Mouse (Mus musculus) myocyte (in vitro differentiated cells): ENCODE results near the gene Mlxip.

ENCODE experiments used
- E2F4 ChIP-seq: IDR thresholded peaks from one replicate; pipeline ENCODE4 v1.6.1; 2011; ENCODE audit warnings: mild to moderate bottlenecking, control low read depth, moderate library complexity; ENCODE audit not compliant: insufficient read depth
- MAX ChIP-seq: IDR thresholded peaks from one replicate; pipeline ENCODE4 v1.6.1; 2011; ENCODE audit warnings: low read depth, mild to moderate bottlenecking, control low read depth
- MYOD1 ChIP-seq, 3 experiments: IDR thresholded peaks; one replicate each; pipeline ENCODE4 v1.6.1; 2011; ENCODE audit warnings: control low read depth in 2 of 3, low read depth in 2 of 3, mild to moderate bottlenecking in 2 of 3, moderate library complexity in 1 of 3; ENCODE audit not compliant: insufficient read length in 2 of 3, control insufficient read depth in 1 of 3
- MYOG ChIP-seq, 3 experiments: IDR thresholded peaks; one replicate each; pipeline ENCODE4 v1.6.1; 2011; ENCODE audit warnings: control low read depth in 2 of 3, low read depth in 2 of 3, mild to moderate bottlenecking in 2 of 3; ENCODE audit not compliant: insufficient read length in 2 of 3, control insufficient read depth in 1 of 3, insufficient read depth in 1 of 3
- POLR2A ChIP-seq: IDR thresholded peaks from one replicate; pipeline ENCODE4 v1.6.1; 2011; ENCODE audit warnings: low read depth, mild to moderate bottlenecking, control low read depth, moderate library complexity; ENCODE audit not compliant: insufficient read length
- POLR2AphosphoS2 ChIP-seq: IDR thresholded peaks from one replicate; pipeline ENCODE4 v1.6.1; 2011; ENCODE audit warnings: low read depth, control low read depth; ENCODE audit not compliant: insufficient read length
- SRF ChIP-seq: IDR thresholded peaks from one replicate; pipeline ENCODE4 v1.6.1; 2011; ENCODE audit warnings: low read depth; ENCODE audit not compliant: control insufficient read depth, insufficient read length
- TCF12 ChIP-seq: IDR thresholded peaks from one replicate; pipeline ENCODE4 v1.6.1; 2011; ENCODE audit warnings: mild to moderate bottlenecking, control low read depth; ENCODE audit not compliant: poor library complexity, insufficient read depth, severe bottlenecking
- TCF3 ChIP-seq: IDR thresholded peaks from one replicate; pipeline ENCODE4 v1.6.1; 2011; ENCODE audit warnings: low read depth, control low read depth; ENCODE audit not compliant: insufficient read length
- USF1 ChIP-seq: IDR thresholded peaks from one replicate; pipeline ENCODE4 v1.6.1; 2011; ENCODE audit warnings: low read depth, mild to moderate bottlenecking, control low read depth, moderate library complexity

DNA sequence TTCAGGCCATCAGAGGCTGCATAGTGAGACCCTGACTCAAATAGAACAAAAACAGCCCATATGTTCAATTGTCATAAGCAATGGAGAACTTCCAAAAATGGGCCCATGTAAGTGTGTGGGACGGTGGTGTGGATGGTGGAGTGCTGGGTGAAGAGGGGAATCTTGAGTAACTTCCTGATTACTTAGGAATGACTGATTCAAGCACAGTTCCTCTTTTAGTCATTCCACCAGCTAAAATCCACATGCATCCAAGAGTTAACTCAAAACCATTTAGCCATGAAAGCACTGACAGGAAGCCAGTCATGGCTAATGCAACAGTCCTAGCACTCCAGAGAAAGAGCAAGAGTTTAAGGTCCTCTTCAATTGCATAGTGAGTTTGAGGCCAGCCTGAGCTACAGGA is 33.0 kb downstream of the Mlxip start:
- TF ChIP-seq E2F4: no peak
- TF ChIP-seq TCF12: no peak
- no peak for TF ChIP-seq USF1
- no peak for TF ChIP-seq POLR2AphosphoS2
- TF ChIP-seq POLR2A: no peak
- no peak for TF ChIP-seq MAX
- no peak for TF ChIP-seq TCF3
- TF ChIP-seq MYOD1 (IDR thresholded peaks at IDR 0.05; ENCODE audit: control insufficient read depth in 1 of 3, insufficient read length in 2 of 3, low read depth in 2 of 3): no peak
- no peak for TF ChIP-seq MYOG (IDR thresholded peaks at IDR 0.05; ENCODE audit: control insufficient read depth in 1 of 3, insufficient read depth in 1 of 3, insufficient read length in 2 of 3, low read depth in 2 of 3)
- no peak for TF ChIP-seq SRF
